Mouse (Mus musculus): ENCODE results near the gene Akain1. TPM values are rescaled to one million over a fixed set of nuclear protein-coding genes. Genes with fewer than 3 reads are reported as not detected.
A peak's percentile ranks its signal among the peaks of the same experiment; 100 is the strongest.

The Akain1 gene
- 10 to 100 TPM; 15.8 to 16.2 TPM for total RNA-seq (2021)
- long read RNA-seq, experiment 1, transcript Akain1-201 (2 exons, 2,296 nt) = major isoform, 10 of 18 reads
- long read RNA-seq, experiment 1, partial matches to known transcripts = 0 of 18 reads
- long read RNA-seq, experiment 1, other reads (novel, unspliced or antisense) = 8 of 18 reads
- long read RNA-seq, experiment 2, transcript Akain1-201 (2 exons, 2,296 nt) = major isoform, 23 of 32 reads
- long read RNA-seq, experiment 2, partial matches to known transcripts = 0 of 32 reads
- long read RNA-seq, experiment 2, other reads (novel, unspliced or antisense) = 8 of 32 reads

GRCm38 (mm10) chr17:69438990-69439491 is at the start of gene Akain1:
Akain1 (plus strand) TSS chr17:69439326.
- Histone ChIP-seq H3K4me3 (peak within 1 kb of the TSS; percentile 71), H3K27ac (peak within 1 kb of the TSS; percentile 85)
- no peak for TF ChIP-seq CTCF (conservative IDR thresholded peaks at IDR 0.05)
- peak; percentile 36 to 38 for DNase-seq (ENCODE audit: low spot score in 2 of 2)

GRCm38 (mm10) chr17:69396147-69397033 is 42.7 kb upstream of the Akain1 start:
- no peak for DNase-seq (ENCODE audit: low spot score in 2 of 2)
- Histone ChIP-seq H3K4me3 (no peak overlapping the region), H3K27ac (no peak overlapping the region)
- peak; percentile 50 for TF ChIP-seq CTCF (conservative IDR thresholded peaks at IDR 0.05)

GRCm38 (mm10) chr17:69397163-69397562 is 42.0 kb upstream of the Akain1 start:
- no peak overlapping the region for H3K4me3 ChIP-seq
- DNase-seq (ENCODE audit: low spot score in 2 of 2) = no peak
- TF ChIP-seq CTCF (conservative IDR thresholded peaks at IDR 0.05) = no peak
- H3K27ac ChIP-seq = no peak overlapping the region

GRCm38 (mm10) chr17:69398092-69398491 is 41.0 kb upstream of the Akain1 start:
- H3K27ac ChIP-seq = no peak overlapping the region
- no peak for DNase-seq (ENCODE audit: low spot score in 2 of 2)
- TF ChIP-seq CTCF (conservative IDR thresholded peaks at IDR 0.05) = no peak
- H3K4me3 ChIP-seq = no peak overlapping the region

- DNase-seq (ENCODE audit: low spot score in 2 of 2) = no peak
- no peak overlapping the region for H3K4me3 ChIP-seq
- no peak overlapping the region for H3K27ac ChIP-seq
- TF ChIP-seq CTCF (conservative IDR thresholded peaks at IDR 0.05) = peak; percentile 58
Measured at GRCm38 (mm10) chr17:69401146-69401545, 38.0 kb upstream of the Akain1 start.

GRCm38 (mm10) chr17:69416163-69416562 is 23.0 kb upstream of the Akain1 start:
- peak overlapping the region; percentile 97 for H3K4me3 ChIP-seq
- no peak for TF ChIP-seq CTCF (conservative IDR thresholded peaks at IDR 0.05)

GRCm38 (mm10) chr17:69416920-69417661 is 22.0 kb upstream of the Akain1 start:
- peak overlapping the region; percentile 97 for H3K4me3 ChIP-seq
- TF ChIP-seq CTCF (conservative IDR thresholded peaks at IDR 0.05) = peak; percentile 12; the same call in 1 of the 2 replicates
- peak overlapping the region; percentile 100 for H3K27ac ChIP-seq
- DNase-seq (ENCODE audit: low spot score in 2 of 2) = peak; percentile 93 to 97

More at GRCm38 (mm10) chr17:69416163-69416562, 23.0 kb upstream of the Akain1 start:
- no peak for DNase-seq (ENCODE audit: low spot score in 2 of 2)
- H3K27ac ChIP-seq = no peak overlapping the region

- H3K27ac ChIP-seq = peak overlapping the region; percentile 100
- peak overlapping the region; percentile 97 for H3K4me3 ChIP-seq
- TF ChIP-seq CTCF (conservative IDR thresholded peaks at IDR 0.05) = no peak
- peak in 1 of 2 experiments; percentile 23 for DNase-seq (ENCODE audit: low spot score in 2 of 2)
Measured at GRCm38 (mm10) chr17:69417724-69418373, 21.3 kb upstream of the Akain1 start.

- TF ChIP-seq CTCF (conservative IDR thresholded peaks at IDR 0.05) = no peak
- Histone ChIP-seq H3K27ac (no peak overlapping the region), H3K4me3 (no peak overlapping the region)
- DNase-seq (ENCODE audit: low spot score in 2 of 2) = no peak
Measured at GRCm38 (mm10) chr17:69421592-69421991, 17.5 kb upstream of the Akain1 start.

- peak overlapping the region; percentile 71; the same call in 1 of the 2 replicates for H3K4me3 ChIP-seq
- DNase-seq (ENCODE audit: low spot score in 2 of 2) = no peak
- peak overlapping the region; percentile 85 for H3K27ac ChIP-seq
- no peak for TF ChIP-seq CTCF (conservative IDR thresholded peaks at IDR 0.05)
Measured at GRCm38 (mm10) chr17:69437836-69438235, 1.3 kb upstream of the Akain1 start.

- TF ChIP-seq CTCF (conservative IDR thresholded peaks at IDR 0.05) = no peak
- Histone ChIP-seq H3K4me3 (peak overlapping the region; percentile 71), H3K27ac (peak overlapping the region; percentile 85)
- DNase-seq (ENCODE audit: low spot score in 2 of 2) = no peak
Measured at GRCm38 (mm10) chr17:69438486-69438885, 640 bp upstream of the Akain1 start.

Measured in layer of hippocampus, adult 2 months (tissue).